Mouse (Mus musculus): ENCODE results near the gene Cd276.
"Not testable (repeated sequence)": the region's sequence is repeated elsewhere in the genome, so short reads cannot be mapped to it uniquely, and the experiment has no call there.

The Cd276 gene

DNA sequence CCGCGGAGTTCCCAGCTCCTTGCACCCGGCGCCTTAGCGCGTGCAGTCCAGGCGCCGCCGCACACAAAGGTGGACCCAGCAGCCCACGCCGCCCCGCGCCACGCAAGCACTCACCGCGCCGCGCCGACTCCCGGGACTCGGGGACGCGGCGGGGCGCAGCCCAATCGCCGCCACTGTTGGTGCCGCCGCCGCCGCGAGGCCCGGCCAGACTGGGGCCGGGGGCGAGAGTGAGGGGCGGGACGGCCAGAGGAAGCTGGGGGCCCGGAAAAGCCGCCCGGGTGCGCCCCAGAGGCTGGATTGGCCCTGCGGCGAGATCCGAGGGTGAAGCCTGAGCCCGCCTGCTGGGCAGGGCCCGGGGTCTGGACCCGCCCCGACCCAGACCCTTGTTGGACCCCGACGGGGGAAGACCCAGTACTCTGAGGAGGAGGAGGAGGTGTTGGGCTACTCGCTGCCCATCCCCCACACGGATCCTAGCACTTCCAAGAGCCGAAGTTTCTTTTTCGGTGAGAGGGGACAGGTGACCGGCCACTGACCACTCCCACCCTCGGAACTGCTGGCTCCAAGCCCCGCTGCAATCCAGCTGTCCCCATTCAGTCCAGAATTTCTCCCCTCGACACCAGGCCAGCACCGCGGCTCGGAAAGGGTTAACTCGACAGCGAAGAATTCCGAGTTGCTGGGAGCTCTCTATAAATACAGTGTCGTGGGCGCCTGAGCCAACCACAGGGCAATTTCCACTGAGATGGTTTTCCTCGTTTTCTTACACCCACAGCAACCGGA, at the start of gene Cd276:
Gene Cd276, minus strand, starts transcription at position 530 of the 777 bp plus-strand sequence.
- DNase-seq, result peak in 1 of 2 experiments; percentile 25

DNA sequence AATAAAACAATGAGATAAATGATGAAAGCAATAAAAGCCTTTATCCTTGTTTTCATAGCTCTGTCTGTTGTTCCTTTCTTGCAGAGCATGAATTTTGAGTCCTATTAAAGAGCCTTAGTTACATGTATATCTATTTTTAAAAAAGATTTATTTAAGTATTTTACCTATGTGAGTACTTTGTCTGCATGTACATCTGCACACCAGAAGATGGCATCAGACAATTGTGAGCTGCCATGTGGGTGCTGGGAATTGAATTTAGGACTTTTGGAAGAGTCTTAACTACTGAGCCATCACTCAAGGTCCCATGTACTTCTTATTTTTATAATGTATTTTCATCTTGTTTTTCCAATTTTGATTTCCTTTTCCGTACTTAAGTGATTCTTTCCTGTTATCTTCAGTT, 40.1 kb upstream of the Cd276 start:
- DNase-seq, result no peak

DNA sequence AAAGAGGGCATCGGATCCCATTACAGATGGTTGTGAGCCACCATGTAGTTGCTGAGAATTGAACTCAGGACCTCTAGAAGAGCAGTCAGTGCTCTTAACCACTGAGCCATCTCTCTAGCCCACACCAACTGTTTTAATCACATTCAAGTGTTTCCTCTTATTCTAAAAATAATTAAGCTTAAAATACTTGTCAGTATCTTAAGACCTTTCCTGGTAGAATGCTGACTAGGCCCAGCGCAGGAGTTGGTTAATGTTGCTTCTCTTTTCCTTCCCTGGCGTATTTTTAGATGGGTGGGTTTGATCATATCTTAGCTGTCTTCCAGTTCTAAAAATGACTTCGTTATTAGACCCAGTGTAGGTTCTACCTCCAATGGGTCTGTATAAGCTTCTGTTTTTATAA, 33.4 kb upstream of the Cd276 start:
- no peak for DNase-seq

DNA sequence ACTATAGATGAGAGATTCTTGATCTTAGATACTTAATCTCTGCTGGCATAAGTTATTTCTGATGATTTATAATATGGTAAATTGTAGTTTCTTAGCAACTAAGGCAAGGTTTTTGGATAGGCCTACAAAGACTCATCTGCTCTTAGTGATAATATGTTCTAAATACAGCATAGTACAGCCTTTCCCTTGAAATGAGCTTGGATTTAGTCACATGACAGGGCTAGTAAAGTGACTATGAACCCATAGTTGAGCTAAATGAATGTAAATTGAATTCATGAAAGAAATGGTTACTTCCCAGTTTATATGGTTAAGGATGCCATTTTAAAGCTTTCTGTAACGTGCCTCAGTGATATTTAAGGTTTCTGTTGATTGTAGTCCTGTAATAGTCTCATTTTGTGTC, 29.1 kb upstream of the Cd276 start:
- no peak for DNase-seq

DNA sequence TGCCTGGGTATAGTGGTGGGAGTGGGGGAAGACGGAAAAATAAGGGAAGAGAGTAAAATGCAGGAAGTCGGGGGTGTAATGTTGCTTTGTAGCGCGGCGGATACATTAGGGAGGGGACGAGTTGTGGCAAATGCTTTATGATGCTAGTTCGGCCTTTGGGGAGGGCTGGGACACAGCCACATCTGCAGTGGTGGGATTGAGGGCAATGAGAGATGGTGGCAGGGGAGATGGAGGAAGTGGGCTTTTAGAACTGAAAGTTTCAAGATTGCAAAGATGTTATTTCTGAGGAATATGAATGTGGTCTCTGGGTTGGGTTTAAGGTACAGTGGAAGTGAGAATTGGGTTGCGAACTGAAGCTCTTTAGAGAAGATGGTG, 28.0 kb upstream of the Cd276 start:
- DNase-seq, result peak; percentile 35 to 38

DNA sequence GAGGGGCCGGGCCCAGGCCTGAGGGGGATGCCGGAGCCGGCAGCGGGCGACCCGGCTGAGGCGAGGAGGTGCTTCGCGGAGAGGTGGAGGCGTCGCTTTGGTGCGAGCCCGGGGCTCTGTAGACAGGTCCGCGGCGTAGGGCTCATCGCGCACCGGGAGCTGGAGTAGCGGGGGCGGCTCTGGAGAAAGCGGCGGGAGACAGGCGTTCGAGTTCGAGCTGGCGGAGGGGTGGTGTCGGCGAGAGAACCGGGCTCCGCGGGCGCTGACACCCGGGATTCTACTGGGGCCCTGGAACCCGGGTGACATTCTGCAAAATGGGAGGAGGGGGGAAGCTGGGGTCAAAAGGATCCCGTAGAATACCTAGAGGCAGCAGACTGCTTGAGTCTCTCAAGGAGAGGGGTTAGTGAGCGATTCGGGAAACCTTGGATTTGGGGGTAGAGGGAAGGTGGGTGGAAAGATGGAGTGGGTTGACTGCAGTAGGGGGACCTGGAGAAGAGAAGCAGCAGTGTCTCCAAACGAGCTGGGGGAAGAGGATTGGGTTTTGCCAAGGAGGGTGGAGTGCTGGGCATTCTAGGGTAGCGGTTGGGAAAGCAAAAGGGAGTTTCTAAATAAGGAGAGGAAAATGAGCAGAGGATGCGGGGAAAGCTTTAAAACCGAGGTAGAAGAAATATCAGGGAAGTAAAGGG, 27.5 kb upstream of the Cd276 start:
- no peak for DNase-seq

DNA sequence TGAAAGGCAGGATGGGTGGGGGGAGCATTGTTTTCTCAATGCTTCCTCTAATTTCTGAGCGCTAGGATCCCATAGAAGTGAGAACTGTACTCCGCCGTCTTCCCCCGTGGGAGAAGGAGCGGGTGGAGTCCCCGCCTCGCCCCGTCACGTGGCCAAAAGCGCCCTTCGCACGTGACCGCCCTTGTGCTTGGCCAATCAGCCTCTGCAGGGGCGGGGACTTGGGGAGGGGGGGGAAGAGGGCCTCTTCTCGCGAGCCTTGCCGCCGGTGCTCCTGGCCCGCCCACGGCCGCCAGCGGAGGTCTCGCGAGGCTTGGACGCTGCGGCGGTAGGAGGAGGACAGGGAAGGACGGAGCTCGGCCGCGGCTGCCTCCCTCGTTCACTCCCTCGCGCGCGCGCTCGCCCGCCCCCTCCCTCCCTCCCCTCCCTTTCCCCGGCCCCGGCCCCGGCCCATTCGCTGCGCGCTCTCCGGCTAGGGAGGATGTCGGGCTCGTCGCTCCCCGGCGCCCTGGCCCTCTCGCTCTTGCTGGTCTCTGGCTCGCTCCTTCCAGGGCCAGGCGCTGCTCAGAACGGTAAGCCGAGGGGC, 26.8 kb upstream of the Cd276 start, which contains the start of gene Nptn:
Gene Nptn, plus strand, starts transcription at position 283 of the 583 bp plus-strand sequence.
- DNase-seq, result peak; percentile 95 to 99

DNA sequence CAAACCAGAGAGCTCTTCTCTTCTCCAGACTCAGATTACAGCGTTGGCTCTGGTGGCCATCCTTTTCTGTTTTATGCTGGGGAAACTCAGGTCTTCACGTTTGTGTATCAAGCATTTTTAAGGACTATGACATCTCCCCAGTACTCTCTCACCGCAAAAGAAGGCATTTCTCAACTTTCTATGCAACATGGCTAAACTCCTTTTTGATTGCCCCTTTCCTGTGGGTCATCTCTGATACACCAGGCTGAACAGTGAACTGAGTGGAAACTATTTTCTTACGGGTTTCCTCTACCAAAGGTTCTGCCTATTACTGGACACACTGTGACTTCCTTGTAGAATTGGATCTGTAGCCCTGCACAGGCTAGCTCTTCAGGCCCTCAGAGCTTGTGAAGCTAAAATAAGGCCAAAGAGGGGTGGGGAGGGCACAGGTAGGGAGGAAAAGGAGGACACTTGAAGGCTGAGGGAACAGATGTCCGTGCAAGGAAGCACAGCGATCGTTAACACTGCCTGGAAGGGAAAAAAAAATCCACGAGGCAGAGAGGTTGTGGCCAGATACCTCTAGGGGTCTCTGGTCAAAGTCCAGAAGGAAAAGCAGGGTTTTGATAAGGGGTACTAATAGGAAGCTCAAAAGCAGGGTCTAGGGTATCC, 26.2 kb upstream of the Cd276 start:
- DNase-seq, result no peak

DNA sequence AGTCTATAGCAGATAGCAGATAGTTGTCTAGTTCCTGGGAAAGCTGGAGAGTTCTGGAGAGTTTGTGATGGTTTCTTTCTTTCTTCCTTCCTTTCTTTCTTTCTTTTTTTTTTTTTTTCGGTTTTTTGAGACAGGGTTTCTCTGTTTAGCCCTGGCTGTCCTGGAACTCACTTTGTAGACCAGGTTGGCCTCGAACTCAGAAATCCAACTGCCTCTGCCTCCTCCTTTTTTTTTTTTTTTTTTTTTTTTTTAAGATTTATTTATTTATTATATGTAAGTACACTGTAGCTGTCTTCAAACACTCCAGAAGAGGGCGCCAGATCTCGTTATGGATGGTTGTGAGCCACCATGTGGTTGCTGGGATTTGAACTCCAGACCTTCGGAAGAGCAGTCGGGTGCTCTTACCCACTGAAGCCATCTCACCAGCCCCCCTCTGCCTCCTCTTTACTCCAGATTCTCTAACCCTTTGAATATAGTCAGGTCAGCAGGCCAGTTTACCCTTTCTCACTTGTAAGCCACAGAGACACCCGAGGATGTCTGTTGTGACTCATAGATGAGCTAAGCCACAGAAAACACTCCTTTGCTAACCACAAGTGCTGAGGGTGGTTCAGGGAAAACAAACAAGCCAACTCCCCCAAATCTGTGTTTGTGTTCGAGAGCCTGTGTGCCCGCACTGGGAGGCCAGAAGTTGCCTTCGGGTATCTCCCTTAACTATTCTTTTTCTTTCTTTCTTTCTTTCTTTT, 25.4 kb upstream of the Cd276 start:
- DNase-seq, result peak; percentile 8 to 9

DNA sequence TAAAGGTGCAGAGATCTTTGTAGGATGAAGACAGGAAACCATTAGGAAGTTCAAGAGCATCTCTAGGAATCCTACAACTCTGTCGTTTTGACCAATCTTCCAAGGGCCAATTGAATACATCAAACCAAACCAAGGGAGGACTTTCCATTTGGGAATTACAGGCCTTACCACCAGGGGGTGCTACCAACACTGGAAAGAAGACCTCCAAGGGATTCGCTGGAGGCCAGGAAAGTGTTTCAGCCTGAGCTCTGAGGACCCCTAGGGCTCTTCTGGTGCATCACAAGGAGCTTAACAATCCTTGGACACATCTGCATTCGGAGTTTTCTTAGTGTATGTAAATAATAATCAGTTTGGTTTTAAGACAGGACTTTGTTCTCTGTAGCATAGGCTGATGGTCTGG, 23.4 kb upstream of the Cd276 start:
- peak; percentile 52 to 54 for DNase-seq

DNA sequence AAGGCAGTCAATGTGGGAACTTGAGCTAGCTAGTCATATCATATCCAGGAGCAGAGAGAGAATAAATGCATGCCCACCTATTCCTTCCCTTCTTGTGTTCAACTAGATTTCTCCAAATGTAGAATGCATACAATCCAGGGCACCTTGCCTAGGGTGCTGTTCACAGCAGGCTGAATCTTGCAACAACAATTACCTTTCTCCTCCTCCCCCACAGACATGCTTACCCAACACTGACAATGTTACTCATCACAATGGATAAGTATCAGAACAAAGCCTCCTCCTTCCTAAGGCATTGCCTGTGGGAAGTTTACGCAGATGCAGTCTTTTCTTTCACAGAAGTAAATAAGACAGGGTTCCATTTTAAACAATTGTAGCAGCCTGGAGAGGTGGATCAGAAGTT, 15.8 kb upstream of the Cd276 start:
- DNase-seq, result no peak

DNA sequence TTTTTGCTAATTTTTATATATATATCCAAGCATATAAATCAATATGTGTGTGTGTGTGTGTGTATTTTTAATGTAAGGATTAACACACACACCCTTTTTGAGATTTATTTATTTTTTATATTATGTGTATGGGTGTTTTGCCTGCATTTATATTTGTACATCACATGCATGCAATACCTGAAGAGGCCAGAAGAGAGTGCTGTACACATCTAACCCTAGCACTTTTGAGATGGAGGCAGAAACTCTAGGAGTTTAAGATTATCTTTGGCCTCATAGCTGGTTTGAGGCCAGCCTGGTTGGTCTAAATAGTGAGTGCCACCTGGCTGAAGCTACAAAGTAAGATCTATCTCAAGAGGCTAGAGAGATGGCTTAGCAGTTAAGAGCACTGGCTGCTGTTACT, 12.4 kb upstream of the Cd276 start:
- DNase-seq, result peak in 1 of 2 experiments; percentile 16

DNA sequence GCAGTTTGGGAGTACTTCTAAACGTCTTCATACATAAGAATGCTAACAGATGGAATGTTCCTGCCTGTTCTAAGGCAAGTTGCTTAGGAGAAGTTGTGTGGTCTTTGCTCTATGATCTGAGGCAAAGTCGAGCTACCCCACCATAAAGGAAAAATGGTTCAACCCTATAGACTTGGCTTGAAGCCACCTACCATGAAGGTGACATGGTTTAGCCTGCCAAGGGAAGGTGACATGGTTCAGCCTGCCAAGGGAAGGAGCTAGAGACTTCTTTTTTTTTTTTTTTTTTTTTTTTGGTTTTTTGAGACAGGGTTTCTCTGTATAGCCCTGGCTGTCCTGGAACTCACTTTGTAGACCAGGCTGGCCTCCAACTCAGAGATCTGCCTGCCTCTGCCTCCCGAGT, 10.7 kb upstream of the Cd276 start:
- not testable (repeated sequence) for DNase-seq

DNA sequence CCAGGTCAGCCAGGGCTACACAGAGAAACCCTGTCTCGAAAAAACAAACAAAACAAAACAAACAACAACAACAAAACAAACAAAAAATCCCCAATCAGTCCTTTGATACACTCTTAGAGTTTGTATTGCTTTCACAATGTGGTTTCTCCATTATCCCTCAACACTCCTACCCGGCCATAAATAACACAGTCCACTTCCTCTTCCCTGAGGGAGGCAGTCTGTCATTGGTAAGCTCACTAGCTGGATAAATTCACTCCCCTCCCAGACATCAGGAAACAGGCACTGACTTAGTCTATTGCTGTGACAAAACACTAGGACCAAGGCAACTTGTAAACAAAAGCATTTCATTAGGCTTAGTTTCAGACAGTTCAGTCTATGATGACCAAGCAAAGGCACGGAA, 5.0 kb upstream of the Cd276 start:
- no peak for DNase-seq

DNA sequence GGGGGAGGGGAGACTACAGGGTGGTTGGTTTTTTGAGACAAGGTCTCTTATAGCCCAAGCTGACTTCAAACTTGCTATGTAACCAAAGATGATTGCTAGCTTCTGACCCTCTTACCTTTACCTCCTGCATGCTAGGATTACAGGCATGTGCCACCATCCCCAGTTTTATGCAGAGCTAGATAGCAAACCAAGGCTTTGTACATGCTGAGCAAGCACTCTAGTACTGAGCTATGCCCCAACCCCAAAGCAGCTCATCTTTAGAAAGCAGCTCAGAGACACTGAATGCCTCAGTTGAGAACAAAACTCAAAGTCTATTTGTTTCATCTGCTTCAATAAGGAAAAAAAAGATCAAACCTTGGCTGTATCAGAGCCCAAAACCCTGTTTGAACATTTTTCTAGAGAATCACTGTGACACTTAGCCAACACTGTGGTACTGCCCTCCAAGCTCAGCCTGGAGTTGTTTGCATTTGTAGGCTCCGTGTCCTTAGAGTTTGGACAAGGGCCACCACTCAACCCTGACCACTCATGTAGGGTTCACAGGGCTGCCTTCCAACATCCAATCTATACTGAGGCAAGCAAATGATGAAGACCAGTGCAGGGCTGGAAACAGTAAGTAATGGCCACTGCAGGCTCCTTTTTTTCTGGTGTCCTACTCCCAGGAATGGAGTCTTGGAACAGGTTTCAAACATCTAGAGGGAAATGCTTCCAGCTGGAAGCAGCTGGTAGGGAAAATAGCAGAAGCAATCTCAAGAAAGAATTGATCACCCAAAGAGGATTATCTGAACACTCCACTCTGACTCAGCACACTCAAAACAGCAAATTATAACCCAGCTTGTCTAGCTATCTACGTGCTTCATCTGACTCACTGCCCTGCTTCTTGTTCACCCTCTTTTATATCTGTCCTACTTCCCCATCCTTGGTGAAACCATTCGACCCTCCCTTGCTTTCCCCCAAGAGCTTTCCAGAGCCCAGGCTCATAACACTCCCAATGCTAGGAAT, 2.5 kb upstream of the Cd276 start:
- DNase-seq, result no peak

DNA sequence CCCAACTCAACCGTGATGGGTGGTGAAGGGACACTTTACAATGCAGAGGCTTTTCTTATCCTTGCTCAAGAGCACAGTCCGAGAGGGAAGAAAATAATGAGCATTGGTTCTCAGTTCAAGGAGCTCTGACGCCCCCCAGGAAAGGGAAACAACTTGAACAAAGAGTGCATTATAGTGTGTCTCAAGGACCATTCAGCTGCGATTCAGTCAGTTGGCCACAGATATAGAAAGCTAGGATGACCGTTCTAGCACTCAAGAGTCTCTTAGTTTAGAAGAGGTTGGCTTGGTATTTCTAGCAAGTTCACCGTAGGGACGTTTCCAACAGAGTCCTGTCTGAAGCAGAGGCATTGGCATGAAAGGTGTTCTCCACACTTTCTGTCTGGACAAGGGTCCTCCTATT, 1.4 kb upstream of the Cd276 start:
- DNase-seq, result no peak

DNA sequence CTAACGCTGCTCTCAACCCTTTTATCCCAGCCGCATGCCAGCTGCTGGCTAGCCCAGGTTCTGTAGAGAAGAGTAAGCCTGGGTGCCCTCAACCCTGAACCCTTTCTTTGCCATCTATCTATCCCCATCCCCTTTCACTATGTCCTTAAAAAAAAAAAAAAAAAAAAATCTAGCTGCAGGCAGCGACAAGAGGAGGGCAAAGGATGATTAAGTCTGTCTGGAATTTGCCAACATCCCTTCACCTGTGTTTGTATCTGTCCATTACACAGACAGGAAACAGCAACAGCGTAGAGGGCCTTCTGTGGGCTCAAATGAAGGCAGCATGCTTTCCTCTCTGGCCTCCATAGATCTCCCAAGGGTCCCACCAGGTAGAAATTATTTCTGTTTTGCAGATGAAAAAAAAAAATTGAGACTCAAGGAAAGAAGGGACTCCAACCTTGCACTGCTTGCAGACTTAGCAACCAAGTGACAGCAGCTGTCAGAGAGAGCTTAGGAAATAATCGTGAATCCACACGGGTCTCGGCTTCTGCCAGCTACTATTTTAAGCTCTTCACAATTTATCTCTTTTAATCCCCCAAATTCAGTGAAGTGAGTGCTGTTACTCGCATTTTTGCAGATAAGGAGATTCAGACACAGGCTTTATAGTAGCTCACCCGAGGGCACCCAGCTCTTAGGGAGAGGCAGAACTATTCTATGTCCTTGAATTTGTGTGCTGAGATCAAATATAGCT, 613 bp upstream of the Cd276 start:
- no peak for DNase-seq

DNA sequence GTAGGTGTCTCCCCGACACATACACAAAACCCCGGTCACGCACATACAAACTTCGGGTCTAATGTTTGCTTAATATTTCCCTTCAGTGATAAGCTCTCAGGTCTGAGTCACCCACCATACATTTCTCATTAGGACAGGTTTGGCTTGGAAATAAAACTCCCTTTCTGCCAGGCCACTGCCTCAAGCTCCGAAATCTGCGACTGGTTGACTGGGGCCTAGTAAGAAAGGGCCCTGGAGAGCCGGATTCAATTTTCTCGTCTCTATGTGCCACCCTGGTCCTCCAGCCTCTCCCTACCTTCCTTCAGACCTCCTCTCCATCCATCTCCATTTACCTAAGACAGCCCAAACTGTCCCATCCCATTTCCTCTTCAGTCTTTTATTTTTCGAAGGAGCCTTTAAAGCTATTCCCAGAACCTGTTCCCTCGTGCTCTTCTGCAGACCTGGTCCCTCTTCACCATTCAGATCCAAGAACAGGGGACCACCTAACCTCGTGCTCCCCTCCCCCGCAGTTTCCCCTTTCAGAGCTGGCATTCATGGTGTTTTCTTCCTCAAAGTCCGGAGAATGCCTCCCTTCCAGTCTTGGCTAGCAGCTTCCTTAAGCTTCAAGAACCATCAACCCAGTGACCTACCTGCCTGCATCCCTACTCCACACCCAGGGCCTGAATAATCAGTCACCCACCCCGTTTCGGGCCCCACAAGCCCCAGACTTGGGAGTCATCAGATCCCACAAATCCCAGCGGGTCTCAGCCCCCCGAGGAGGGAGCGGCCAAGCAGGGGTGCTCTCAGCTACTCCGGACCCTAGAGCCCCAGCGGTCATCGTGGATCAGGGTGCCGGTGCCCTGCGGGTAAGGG, 955 bp downstream of the Cd276 start:
- no peak for DNase-seq

DNA sequence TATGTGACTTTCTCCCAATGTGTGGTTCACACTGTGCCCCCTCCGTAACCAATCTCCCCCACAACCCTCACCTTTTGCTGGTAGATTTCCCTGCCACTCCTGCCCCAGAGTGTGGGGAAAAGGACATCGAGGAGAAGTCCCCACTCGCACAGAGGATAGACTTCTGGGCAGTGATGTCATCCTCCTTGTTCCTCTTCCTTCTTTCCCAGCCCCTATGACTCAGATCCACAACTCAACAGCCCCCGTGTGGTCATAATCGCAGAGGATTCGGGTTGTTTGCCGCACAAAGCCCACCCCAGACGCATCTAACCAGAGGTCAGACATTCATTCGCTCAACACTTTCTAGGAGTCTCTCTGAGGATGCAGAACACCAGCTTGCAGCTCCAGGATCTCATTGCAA, 3.2 kb downstream of the Cd276 start:
- no peak for DNase-seq

DNA sequence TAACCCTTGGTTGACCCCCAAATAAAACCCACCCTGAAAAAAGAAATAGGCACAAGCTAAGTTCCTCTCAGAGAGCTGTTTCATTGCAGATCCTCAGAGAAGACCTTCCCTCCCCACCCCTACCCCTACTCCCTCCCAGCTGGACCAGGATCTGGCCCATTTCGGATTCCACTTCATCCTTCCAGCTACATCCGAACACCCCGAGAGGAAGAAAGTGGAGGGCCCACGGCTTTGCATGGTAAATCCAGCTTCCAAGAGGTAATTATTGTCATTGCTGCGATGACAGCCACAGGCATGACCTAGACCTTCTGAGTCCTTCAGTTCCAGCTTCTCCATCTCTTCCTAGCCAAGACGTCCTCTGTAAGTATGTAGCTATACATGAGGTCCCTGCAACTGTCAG, 4.3 kb downstream of the Cd276 start:
- DNase-seq, result no peak
